Mouse (Mus musculus) G1E-ER4 (cell line): Measurements from ENCODE around the gene Vmn1r210. TPM values are rescaled to one million over a fixed set of nuclear protein-coding genes. Genes with fewer than 3 reads are reported as not detected.
"Not testable (repeated sequence)": the region's sequence is repeated elsewhere in the genome, so short reads cannot be mapped to it uniquely, and the experiment has no call there.

ENCODE experiments used
- GATA1 ChIP-seq: IDR thresholded peaks from one replicate; pipeline ENCODE4 v1.8.0; 2012; ENCODE audit warnings: low read length, inconsistent platforms
- polyA plus RNA-seq: library from polyadenylated mRNA; stranded (reverse); fragments of >175 nt; gene quantifications from 2 replicates; pipeline ENCODE4 v1.2.3, GENCODE M21; 2012

The Vmn1r210 gene
- not detected in 2 replicates for polyA plus RNA-seq

DNA sequence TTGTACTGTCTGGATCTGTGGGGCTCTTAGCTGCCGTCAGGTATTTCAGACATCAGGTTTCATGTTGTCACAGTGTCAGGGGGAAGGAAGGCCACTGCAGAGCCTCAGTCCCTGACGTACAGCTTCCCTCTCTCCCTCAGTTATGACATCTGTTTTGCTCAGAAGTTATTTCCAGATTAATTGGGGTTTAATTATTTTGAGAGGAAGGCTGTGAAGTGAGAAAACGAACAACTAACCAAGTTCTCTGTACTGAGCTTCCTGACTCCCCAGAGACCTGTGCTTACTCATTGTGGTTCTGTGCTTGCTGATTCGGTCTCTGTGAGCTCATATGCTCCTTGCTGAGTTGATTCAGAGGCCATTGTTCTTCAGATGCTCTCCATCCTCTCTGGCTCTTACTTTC lies at the start of gene Vmn1r210:
TSS of gene Vmn1r210 (minus strand) at position 101 of the 400 bp plus-strand sequence.
- TF ChIP-seq GATA1: no peak

- no peak for TF ChIP-seq GATA1
Observed at GRCm38 (mm10) chr13:22879257-22879656, 48.1 kb upstream of the Vmn1r210 start.

DNA sequence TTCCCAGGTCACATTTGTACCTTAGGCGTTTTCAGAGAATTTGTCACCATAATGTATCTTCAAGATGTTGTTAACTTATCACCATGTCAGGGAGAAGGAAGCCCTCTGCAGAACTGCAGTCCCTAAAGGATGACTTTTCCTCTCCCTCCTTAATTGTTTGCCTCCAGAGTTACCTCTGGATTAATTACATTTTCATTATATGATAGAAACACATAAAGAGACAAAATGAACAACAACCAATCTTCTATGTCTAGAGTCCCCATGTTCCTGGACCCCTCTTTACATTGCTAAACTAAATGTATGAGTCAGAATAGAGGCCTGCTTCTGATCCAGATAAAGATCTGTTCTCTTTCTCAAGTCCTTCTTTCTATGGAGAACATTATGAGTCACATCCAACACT lies 26.3 kb upstream of the Vmn1r210 start, which contains the start of gene Vmn1r211:
TSS of gene Vmn1r211 (minus strand) at position 101 of the 400 bp plus-strand sequence.
- TF ChIP-seq GATA1: no peak

DNA sequence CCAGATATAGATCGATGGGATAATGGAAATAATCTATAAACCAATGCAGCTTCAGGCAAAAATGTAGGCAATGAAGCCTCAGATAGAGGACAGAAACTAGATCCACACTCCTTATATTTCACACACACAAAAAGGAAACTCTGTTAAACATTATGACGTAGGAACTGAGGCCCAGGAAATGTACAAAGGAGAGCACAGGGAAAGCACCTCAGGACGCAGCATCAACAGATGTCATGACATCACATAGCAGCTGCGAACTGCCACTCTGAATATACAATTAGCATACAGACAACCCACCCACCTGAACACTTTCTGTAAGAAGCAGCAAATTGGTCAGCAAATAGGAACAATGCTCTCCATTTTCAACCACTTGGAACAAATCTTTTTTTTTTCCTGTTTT lies 23.6 kb upstream of the Vmn1r210 start:
- TF ChIP-seq GATA1: no peak

DNA sequence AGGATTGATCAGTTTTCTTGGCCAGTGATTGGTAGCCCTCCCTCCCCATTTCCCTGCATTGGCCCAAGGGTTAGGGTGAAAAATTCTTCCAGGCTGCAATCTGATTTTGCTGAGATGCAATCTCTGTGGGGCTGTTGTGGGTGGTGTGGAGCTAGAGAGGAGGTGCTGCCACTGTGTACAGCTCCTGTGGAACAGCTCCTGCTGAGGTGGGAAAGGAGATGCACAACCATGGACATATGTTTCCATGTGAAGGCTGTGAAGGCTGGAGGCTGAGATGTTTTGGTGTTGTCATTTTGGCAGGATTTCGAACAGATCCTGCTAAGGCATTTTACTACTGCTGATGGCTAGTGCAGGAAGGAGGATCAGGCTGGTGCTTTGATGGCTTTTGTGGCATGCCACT lies 15.7 kb upstream of the Vmn1r210 start:
- TF ChIP-seq GATA1: no peak

DNA sequence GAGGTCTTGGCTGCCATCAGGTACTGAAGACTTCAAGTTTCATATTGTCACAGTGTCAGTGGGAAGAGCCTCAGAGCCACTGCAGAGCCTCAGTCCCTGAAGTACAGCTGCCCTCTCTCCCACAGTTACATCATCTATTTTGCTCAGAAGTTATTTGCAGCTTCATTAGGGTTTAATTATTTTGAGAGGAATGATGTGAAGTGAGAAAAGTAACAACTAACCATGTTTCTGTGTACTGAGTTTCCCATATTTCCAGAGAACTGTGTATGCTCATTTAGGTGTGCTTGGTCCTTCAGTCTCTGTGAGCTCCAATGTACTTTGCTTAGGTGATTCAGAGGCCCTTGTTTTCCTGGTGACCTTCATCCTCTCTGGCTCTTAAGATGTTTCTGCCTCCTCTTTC lies 21.6 kb downstream of the Vmn1r210 start, which contains the start of gene Vmn1r209:
TSS of gene Vmn1r209 (minus strand) at position 101 of the 400 bp plus-strand sequence.
- not testable (repeated sequence) for TF ChIP-seq GATA1

DNA sequence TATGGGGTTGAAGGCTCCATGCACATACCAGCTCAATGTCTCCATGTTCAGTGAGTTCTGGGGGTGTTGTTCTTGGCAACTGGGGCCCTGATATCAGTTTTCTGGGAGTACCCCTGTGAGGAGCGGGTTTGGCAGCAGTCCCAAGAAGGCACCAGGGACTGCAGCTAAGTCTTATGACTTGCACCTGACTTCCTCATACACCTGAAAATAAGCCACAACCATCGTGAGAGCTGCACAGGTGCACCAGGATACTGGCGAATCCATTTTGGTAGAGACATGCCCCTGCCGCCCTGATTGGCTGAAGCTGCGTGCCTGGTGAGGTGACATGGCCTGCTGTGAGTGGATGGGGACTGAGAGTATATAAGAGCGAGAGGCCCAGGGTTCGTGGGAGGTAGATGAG lies 53.8 kb downstream of the Vmn1r210 start, which contains the start of gene Vmn1r208:
TSS of gene Vmn1r208 (minus strand) at position 101 of the 400 bp plus-strand sequence.
- not testable (repeated sequence) for TF ChIP-seq GATA1

Other genes starting within 250 kb of the Vmn1r210 start
- gene Vmn1r205, start 238.3 kb downstream of the Vmn1r210 start, polyA plus RNA-seq: not detected in 2 replicates
- gene Vmn1r206, start 207.1 kb downstream of the Vmn1r210 start, polyA plus RNA-seq: not detected in 2 replicates
- gene Vmn1r207-ps, start 101.7 kb downstream of the Vmn1r210 start, polyA plus RNA-seq: not detected in 2 replicates
- gene Vmn1r208, start 53.9 kb downstream of the Vmn1r210 start, polyA plus RNA-seq: not detected in 2 replicates
- gene Vmn1r209, start 21.7 kb downstream of the Vmn1r210 start, polyA plus RNA-seq: not detected in 2 replicates
- gene Vmn1r211, start 26.2 kb upstream of the Vmn1r210 start, polyA plus RNA-seq: not detected in 2 replicates
- not detected in 2 replicates for gene Vmn1r212, start 52.9 kb upstream of the Vmn1r210 start, polyA plus RNA-seq
- not detected in 2 replicates for gene Vmn1r213, start 176.3 kb upstream of the Vmn1r210 start, polyA plus RNA-seq
- not detected in 2 replicates for gene Vmn1r214, start 199.1 kb upstream of the Vmn1r210 start, polyA plus RNA-seq
- not detected in 2 replicates for gene Vmn1r215, start 236.7 kb upstream of the Vmn1r210 start, polyA plus RNA-seq